ENCODE assay signal across 8 mouse cellular contexts in genomic region chr10:75835307-75835706, GRCm38 (mm10). TPM values are rescaled to one million over a fixed set of nuclear protein-coding genes. Genes with fewer than 3 reads are reported as not detected.
A peak's percentile ranks its signal among the peaks of the same experiment; 100 is the strongest.
DNase-seq lines count a peak whose midpoint lies in the region; ATAC-seq and TF ChIP-seq lines count a peak whose summit lies in the region.

No protein-coding gene starts in this region.

- DNase-seq in right cerebral cortex, postnatal 10 days (ENCODE audit: low spot score in 2 of 2): peak; percentile 54 to 61
- DNase-seq in right cerebral cortex, postnatal 4 days: no peak
- peak; percentile 56 to 64 for DNase-seq in cerebellum, postnatal 25 days
- peak; percentile 61 for DNase-seq in lung, adult 2 months
- DNase-seq in urinary bladder, postnatal 14 days (ENCODE audit: low spot score): peak; percentile 75

- H3K27me3 ChIP-seq in intestine, embryonic 16.5 days (replicated peaks; ENCODE audit: control insufficient read depth, insufficient read depth, low read length): no peaks in the 10 kb centered on the region
- H3K27me3 ChIP-seq in neural tube, embryonic 14.5 days (ENCODE audit: control insufficient read depth, insufficient read depth, low read length): peaks cover 2% of the 10 kb centered on the region; the same call in 1 of the 2 replicates

- ATAC-seq in granulocyte monocyte progenitor cell, adult 5-6 weeks (replicated peaks; ENCODE audit: poor library complexity, severe bottlenecking): peak; percentile 54
- ATAC-seq in intestine, embryonic 16.5 days: peak; percentile 43
- ATAC-seq in neural tube, embryonic 14.5 days (ENCODE audit: low read depth): 0 out of 2 replicates have a peak, but pooled peaks have one; percentile 19

- H3K9me3 ChIP-seq in intestine, embryonic 16.5 days (ENCODE audit: control insufficient read depth, low read length): no peaks in the 10 kb centered on the region
- no peaks in the 10 kb centered on the region for H3K9me3 ChIP-seq in neural tube, embryonic 14.5 days (ENCODE audit: control insufficient read depth, low read length)

- WGBS in intestine, embryonic 16.5 days: 1% methylated on average over 10 of the region's 10 CpGs
- 3% methylated on average over 10 of the region's 10 CpGs for WGBS in lung, adult 2 months
- 3% methylated on average over 10 of the region's 10 CpGs for WGBS in neural tube, embryonic 14.5 days

- TF ChIP-seq POLR2A in lung, adult 2 months (IDR thresholded peaks at IDR 0.05; ENCODE audit: borderline replicate concordance, extremely low read depth, low read depth, low read length): peak; percentile 46; the same call in 1 of the 2 replicates

- peaks cover 19% of the 10 kb centered on the region for H3K4me1 ChIP-seq in intestine, embryonic 16.5 days (ENCODE audit: control insufficient read depth, insufficient read depth, low read length)
- peaks cover 4% of the 10 kb centered on the region for H3K4me1 ChIP-seq in lung, adult 2 months (ENCODE audit: control insufficient read depth, insufficient read depth, low read length)
- peaks cover 14% of the 10 kb centered on the region for H3K4me1 ChIP-seq in neural tube, embryonic 14.5 days (ENCODE audit: control insufficient read depth, insufficient read depth, low read length)

- H3K36me3 ChIP-seq in intestine, embryonic 16.5 days (ENCODE audit: control insufficient read depth, insufficient read depth, low read length): no peaks in the 10 kb centered on the region
- no peaks in the 10 kb centered on the region for H3K36me3 ChIP-seq in neural tube, embryonic 14.5 days (ENCODE audit: control insufficient read depth, insufficient read depth, low read length)

- no peak for TF ChIP-seq CTCF in lung, adult 2 months (IDR thresholded peaks at IDR 0.05; ENCODE audit: insufficient read depth, low read length)

- peak overlapping the region; percentile 82 for H3K4me2 ChIP-seq in intestine, embryonic 16.5 days (ENCODE audit: low read depth, low read length)
- H3K4me2 ChIP-seq in neural tube, embryonic 14.5 days (ENCODE audit: low read depth, low read length): peak overlapping the region; percentile 51

- H3K4me3 ChIP-seq in intestine, embryonic 16.5 days (ENCODE audit: low read length): peak overlapping the region; percentile 60
- peak overlapping the region; percentile 56 for H3K4me3 ChIP-seq in lung, adult 2 months (replicated peaks; ENCODE audit: extremely low read depth, low read depth, low read length)
- H3K4me3 ChIP-seq in neural tube, embryonic 14.5 days (ENCODE audit: low read depth, low read length): 0 out of 2 replicates have a peak overlapping the region, but pooled peaks have one; percentile 2

- H3K9ac ChIP-seq in intestine, embryonic 16.5 days (ENCODE audit: low read depth, low read length): peak overlapping the region; percentile 72
- H3K9ac ChIP-seq in neural tube, embryonic 14.5 days (replicated peaks; ENCODE audit: low read depth, low read length): no peak overlapping the region

- H3K27ac ChIP-seq in intestine, embryonic 16.5 days (ENCODE audit: low read length): peak overlapping the region; percentile 81
- H3K27ac ChIP-seq in neural tube, embryonic 14.5 days (ENCODE audit: low read depth, low read length): no peak overlapping the region

RNA-seq across cellular contexts. Expression of gene Gstt2, which starts 1.9 kb away (rescaled TPM):
- total RNA-seq in granulocyte monocyte progenitor cell, adult 5-6 weeks (2014; fragmentation: Nextera tagmentation): 18.0 and 33.8 TPM in 2 replicates
- total RNA-seq in granulocyte monocyte progenitor cell, adult 5-6 weeks (2017): 17.5 and 31.1 TPM in 2 replicates
- polyA plus RNA-seq in intestine, embryonic 16.5 days (2015; fragmentation: Nextera tagmentation; extraction: Ambion mirVana): 78.3 and 83.7 TPM in 2 replicates
- 137 and 149 TPM in 2 replicates for polyA plus RNA-seq in lung, adult 2 months (2012; rRNA removed)
- 4.3 and 7.5 TPM in 2 replicates for polyA plus RNA-seq in neural tube, embryonic 14.5 days (2014; fragmentation: Nextera tagmentation; extraction: Ambion mirVana)

RNA-seq across cellular contexts. Expression of gene Gstt4, which starts 13.0 kb away (rescaled TPM):
- total RNA-seq in granulocyte monocyte progenitor cell, adult 5-6 weeks (2014; fragmentation: Nextera tagmentation): not detected in 2 replicates
- not detected in 2 replicates for total RNA-seq in granulocyte monocyte progenitor cell, adult 5-6 weeks (2017)
- polyA plus RNA-seq in intestine, embryonic 16.5 days (2015; fragmentation: Nextera tagmentation; extraction: Ambion mirVana): not detected in 2 replicates
- not detected in 2 replicates for polyA plus RNA-seq in lung, adult 2 months (2012; rRNA removed)
- not detected in 2 replicates for polyA plus RNA-seq in neural tube, embryonic 14.5 days (2014; fragmentation: Nextera tagmentation; extraction: Ambion mirVana)

RNA-seq across cellular contexts. Expression of gene Mif, which starts 24.7 kb away (rescaled TPM):
- total RNA-seq in granulocyte monocyte progenitor cell, adult 5-6 weeks (2014; fragmentation: Nextera tagmentation): 657 and 889 TPM in 2 replicates
- total RNA-seq in granulocyte monocyte progenitor cell, adult 5-6 weeks (2017): 712 and 870 TPM in 2 replicates
- polyA plus RNA-seq in intestine, embryonic 16.5 days (2015; fragmentation: Nextera tagmentation; extraction: Ambion mirVana): 1,982 and 2,201 TPM in 2 replicates
- 479 and 563 TPM in 2 replicates for polyA plus RNA-seq in lung, adult 2 months (2012; rRNA removed)
- polyA plus RNA-seq in neural tube, embryonic 14.5 days (2014; fragmentation: Nextera tagmentation; extraction: Ambion mirVana): 1,682 and 1,948 TPM in 2 replicates

RNA-seq across cellular contexts. Expression of gene Gstt1, which starts 36.9 kb away (rescaled TPM):
- total RNA-seq in granulocyte monocyte progenitor cell, adult 5-6 weeks (2014; fragmentation: Nextera tagmentation): not detected in 2 replicates
- not detected in 2 replicates for total RNA-seq in granulocyte monocyte progenitor cell, adult 5-6 weeks (2017)
- 16.4 and 19.2 TPM in 2 replicates for polyA plus RNA-seq in intestine, embryonic 16.5 days (2015; fragmentation: Nextera tagmentation; extraction: Ambion mirVana)
- 163 and 178 TPM in 2 replicates for polyA plus RNA-seq in lung, adult 2 months (2012; rRNA removed)
- 8.8 and 11.2 TPM in 2 replicates for polyA plus RNA-seq in neural tube, embryonic 14.5 days (2014; fragmentation: Nextera tagmentation; extraction: Ambion mirVana)

RNA-seq across cellular contexts. Expression of gene Gstt3, which starts 54.1 kb away (rescaled TPM):
- total RNA-seq in granulocyte monocyte progenitor cell, adult 5-6 weeks (2014; fragmentation: Nextera tagmentation): 4.5 and 12.9 TPM in 2 replicates
- 4.4 and 4.7 TPM in 2 replicates for total RNA-seq in granulocyte monocyte progenitor cell, adult 5-6 weeks (2017)
- polyA plus RNA-seq in intestine, embryonic 16.5 days (2015; fragmentation: Nextera tagmentation; extraction: Ambion mirVana): 49.1 and 53.1 TPM in 2 replicates
- polyA plus RNA-seq in lung, adult 2 months (2012; rRNA removed): 47.8 and 63.7 TPM in 2 replicates
- 0.94 TPM in 1 of 2 replicates, not detected in the other for polyA plus RNA-seq in neural tube, embryonic 14.5 days (2014; fragmentation: Nextera tagmentation; extraction: Ambion mirVana)

Comparison
In these comparisons a context has a peak if more than half of its experiments do, and no peak if none do; other contexts are left out.
1. H3K4me3 ChIP-seq: peak in every context shown above with its lines; median percentile 60 in intestine, embryonic 16.5 days; 56 in lung, adult 2 months; 2 in neural tube, embryonic 14.5 days.